Mouse (Mus musculus): ENCODE results near the gene Tlcd2. TPM values are rescaled to one million over a fixed set of nuclear protein-coding genes. Genes with fewer than 3 reads are reported as not detected.

Tlcd2 gene
- 1 to 10 TPM; 6.1 to 6.7 TPM for total RNA-seq (2021)

GRCm38 (mm10) chr11:75460844-75461742 is at the start of gene Tlcd2:
Gene Tlcd2, plus strand, starts transcription at chr11:75461715.
- DNase-seq: peak; percentile 99

- DNase-seq: no peak
These were observed 46.4 kb upstream of the Tlcd2 start for GRCm38 (mm10) chr11:75415096-75415495.

GRCm38 (mm10) chr11:75415994-75416393 is 45.5 kb upstream of the Tlcd2 start:
- no peak for DNase-seq

- DNase-seq: no peak
These were observed 41.5 kb upstream of the Tlcd2 start for GRCm38 (mm10) chr11:75420037-75420436.

GRCm38 (mm10) chr11:75420810-75421374 is 40.6 kb upstream of the Tlcd2 start:
- no peak for DNase-seq

- DNase-seq: no peak
These were observed 40.0 kb upstream of the Tlcd2 start for GRCm38 (mm10) chr11:75421375-75422012.

- no peak for DNase-seq
These were observed 39.3 kb upstream of the Tlcd2 start, which contains the start of gene Serpinf1 for GRCm38 (mm10) chr11:75422013-75422792. Gene Serpinf1, minus strand, starts transcription at chr11:75422701.

GRCm38 (mm10) chr11:75423091-75423490 is 38.4 kb upstream of the Tlcd2 start:
- DNase-seq: no peak

GRCm38 (mm10) chr11:75424033-75424432 is 37.5 kb upstream of the Tlcd2 start:
- no peak for DNase-seq

- no peak for DNase-seq
These were observed 37.1 kb upstream of the Tlcd2 start for GRCm38 (mm10) chr11:75424459-75424858.

GRCm38 (mm10) chr11:75429019-75429705 is 32.4 kb upstream of the Tlcd2 start:
- no peak for DNase-seq

GRCm38 (mm10) chr11:75431307-75431706 is 30.2 kb upstream of the Tlcd2 start:
- DNase-seq: no peak

- no peak for DNase-seq
These were observed 27.4 kb upstream of the Tlcd2 start for GRCm38 (mm10) chr11:75434138-75434537.

GRCm38 (mm10) chr11:75438194-75438593 is 23.3 kb upstream of the Tlcd2 start:
- no peak for DNase-seq

GRCm38 (mm10) chr11:75438804-75439203 is 22.7 kb upstream of the Tlcd2 start:
- no peak for DNase-seq

GRCm38 (mm10) chr11:75439363-75439762 is 22.2 kb upstream of the Tlcd2 start, which contains the start of gene Serpinf2:
Gene Serpinf2, minus strand, starts transcription at chr11:75439591.
- DNase-seq: no peak

GRCm38 (mm10) chr11:75439951-75440350 is 21.6 kb upstream of the Tlcd2 start:
- no peak for DNase-seq

GRCm38 (mm10) chr11:75441034-75441433 is 20.5 kb upstream of the Tlcd2 start:
- no peak for DNase-seq

GRCm38 (mm10) chr11:75441601-75442000 is 19.9 kb upstream of the Tlcd2 start:
- DNase-seq: no peak

- DNase-seq: no peak
These were observed 17.8 kb upstream of the Tlcd2 start for GRCm38 (mm10) chr11:75443711-75444110.

- no peak for DNase-seq
These were observed 12.9 kb upstream of the Tlcd2 start for GRCm38 (mm10) chr11:75448575-75448974.

- no peak for DNase-seq
These were observed 11.8 kb upstream of the Tlcd2 start for GRCm38 (mm10) chr11:75449695-75450094.

Data from heart, postnatal 4 days (tissue).